Mouse (Mus musculus) embryonic fibroblast, embryonic 13.5 days (primary cell): ENCODE results near the gene Limk1.

Source experiments
- CTCF ChIP-seq: IDR thresholded peaks from 2 replicates; pipeline ENCODE4 v1.5.1; 2011; ENCODE audit warnings: mild to moderate bottlenecking, control low read depth, low read length, moderate library complexity, borderline replicate concordance; ENCODE audit not compliant: insufficient read depth
- POLR2A ChIP-seq: IDR thresholded peaks from 2 replicates; pipeline ENCODE4 v1.6.1; 2011; ENCODE audit warnings: low read depth, mild to moderate bottlenecking, control low read depth, low read length, moderate library complexity

DNA sequence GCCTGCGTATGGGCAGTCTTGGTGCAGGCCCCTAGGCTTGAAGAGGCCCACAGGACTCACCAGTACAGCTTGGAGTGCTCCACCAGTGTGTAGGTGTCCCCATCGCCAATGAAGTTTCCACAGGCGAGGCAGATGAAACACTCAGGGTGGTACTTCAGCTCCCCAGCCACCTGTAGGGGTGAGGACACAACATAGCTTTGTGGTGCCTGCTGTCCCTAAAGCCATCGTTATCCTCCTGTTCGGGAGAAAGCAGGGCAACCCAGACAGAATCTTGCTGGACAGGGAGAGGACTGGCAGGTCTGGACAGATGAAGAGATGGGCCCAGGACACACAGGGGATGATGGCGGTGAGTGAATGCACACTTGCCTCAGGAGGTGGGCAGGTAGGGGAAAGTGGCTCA lies 15.8 kb downstream of the Limk1 start:
- TF ChIP-seq POLR2A: no peak
- no peak for TF ChIP-seq CTCF
